Mouse (Mus musculus) embryonic fibroblast, embryonic 13.5 days (primary cell): Measurements from ENCODE around the gene Otulin.

Experiments used
- CTCF ChIP-seq: IDR thresholded peaks from 2 replicates; pipeline ENCODE4 v1.5.1; 2011; ENCODE audit warnings: mild to moderate bottlenecking, control low read depth, low read length, moderate library complexity, borderline replicate concordance; ENCODE audit not compliant: insufficient read depth
- POLR2A ChIP-seq: IDR thresholded peaks from 2 replicates; pipeline ENCODE4 v1.6.1; 2011; ENCODE audit warnings: low read depth, mild to moderate bottlenecking, control low read depth, low read length, moderate library complexity

GRCm38 (mm10) chr15:27604558-27604957 is 25.9 kb downstream of the Otulin start:
- TF ChIP-seq CTCF (no peak), POLR2A (no peak)
